Mouse (Mus musculus) CH12.LX (cell line): Measurements from ENCODE around the gene Vpreb1. TPM values are rescaled to one million over a fixed set of nuclear protein-coding genes. Genes with fewer than 3 reads are reported as not detected.
A peak's percentile ranks its signal among the peaks of the same experiment; 100 is the strongest.

Experiments
- DNase-seq: peaks from one replicate; pipeline ENCODE4 v3.0.0-alpha.2; 2013; ENCODE audit errors: extremely low read depth
- H3K27ac ChIP-seq: 2 replicates; pipeline ENCODE4 v1.5.1; 2012; ENCODE audit warnings: low read depth, mild to moderate bottlenecking, control low read depth, moderate library complexity; ENCODE audit not compliant: insufficient read depth
- H3K27me3 ChIP-seq: replicated peaks from 2 replicates; pipeline ENCODE3; 2012; ENCODE audit warnings: inconsistent platforms
- H3K36me3 ChIP-seq, 2 experiments: replicated peaks in 1 of 2; 2 replicates each; pipeline versions ENCODE3 to v1.6.1; 2012; ENCODE audit warnings: inconsistent platforms in 1 of 2, low read length in 1 of 2, mild to moderate bottlenecking in 1 of 2, mixed read lengths in 1 of 2, moderate library complexity in 1 of 2; ENCODE audit not compliant: control insufficient read depth in 1 of 2, insufficient read depth in 1 of 2
- H3K4me1 ChIP-seq, 2 experiments: 2 replicates each; pipeline ENCODE4 v1.6.1; 2012; ENCODE audit warnings: inconsistent platforms in 1 of 2, moderate library complexity in 1 of 2; ENCODE audit not compliant: insufficient read depth in 2 of 2, control insufficient read depth in 1 of 2
- H3K4me2 ChIP-seq: 2 replicates; pipeline ENCODE4 v1.6.1; 2012; ENCODE audit warnings: low read depth, mild to moderate bottlenecking, control low read depth; ENCODE audit not compliant: poor library complexity, insufficient read depth, severe bottlenecking
- H3K4me3 ChIP-seq, 3 experiments: fragments of 150-350 bp in 1 of 3; sonication (generic) in 1 of 3; replicated peaks in 1 of 3; 2 replicates each; pipeline versions ENCODE3 to v1.5.1; 2011 to 2012; ENCODE audit warnings: low read depth in 2 of 3, low read length in 2 of 3, mild to moderate bottlenecking in 2 of 3, moderate library complexity in 2 of 3, control low read depth in 1 of 3, improper control_type of control experiment in 1 of 3, inconsistent platforms in 1 of 3, mixed read lengths in 1 of 3; ENCODE audit not compliant: poor library complexity in 1 of 3
- H3K79me2 ChIP-seq: replicated peaks from 2 replicates; pipeline ENCODE4 v1.6.1; 2012; ENCODE audit warnings: mild to moderate bottlenecking, moderate library complexity; ENCODE audit not compliant: control insufficient read depth, poor library complexity, insufficient read depth, severe bottlenecking; ENCODE audit errors: extremely low read depth
- H3K9ac ChIP-seq: 2 replicates; pipeline ENCODE4 v1.6.1; 2012; ENCODE audit warnings: low read depth, mild to moderate bottlenecking, control low read depth, moderate library complexity; ENCODE audit not compliant: insufficient read depth
- H3K9me3 ChIP-seq: replicated peaks from 2 replicates; pipeline ENCODE3; 2012; ENCODE audit warnings: low read length, inconsistent platforms, mixed read lengths
- CHD1 ChIP-seq: IDR thresholded peaks from 2 replicates; pipeline ENCODE4 v1.6.1; 2012; ENCODE audit warnings: low read depth, low read length, improper control_type of control experiment, inconsistent platforms
- GABPA ChIP-seq: IDR thresholded peaks from 2 replicates; pipeline ENCODE4 v1.6.1; 2012; ENCODE audit warnings: low read depth, low read length, improper control_type of control experiment, inconsistent platforms; ENCODE audit not compliant: insufficient replicate concordance
- HCFC1 ChIP-seq: IDR thresholded peaks from 2 replicates; pipeline ENCODE4 v1.6.1; 2012; ENCODE audit warnings: low read depth, mild to moderate bottlenecking, inconsistent platforms, low read length, improper control_type of control experiment
- IRF4 ChIP-seq: IDR thresholded peaks from 2 replicates; pipeline ENCODE4 v1.6.1; 2014; ENCODE audit warnings: low read depth, mild to moderate bottlenecking, inconsistent platforms, low read length, improper control_type of control experiment
- KAT2A ChIP-seq: IDR thresholded peaks from 2 replicates; pipeline ENCODE4 v1.6.1; 2012; ENCODE audit warnings: low read length, improper control_type of control experiment, inconsistent platforms; ENCODE audit not compliant: insufficient replicate concordance
- MAZ ChIP-seq: IDR thresholded peaks from 2 replicates; pipeline ENCODE4 v1.6.1; 2012; ENCODE audit warnings: low read depth, mild to moderate bottlenecking, inconsistent platforms, low read length, improper control_type of control experiment, moderate library complexity
- MEF2A ChIP-seq: IDR thresholded peaks from 2 replicates; pipeline ENCODE4 v1.6.1; 2014; ENCODE audit warnings: low read depth, mild to moderate bottlenecking, inconsistent platforms, low read length, improper control_type of control experiment, borderline replicate concordance
- MYC ChIP-seq: IDR thresholded peaks from 2 replicates; pipeline ENCODE4 v1.6.1; 2011; ENCODE audit warnings: low read depth, mild to moderate bottlenecking, improper control_type of control experiment, low read length
- NELFE ChIP-seq: IDR thresholded peaks from 2 replicates; pipeline ENCODE4 v1.6.1; 2011; ENCODE audit warnings: low read depth, low read length, improper control_type of control experiment
- NRF1 ChIP-seq: IDR thresholded peaks from 2 replicates; pipeline ENCODE4 v1.6.1; 2014; ENCODE audit warnings: low read depth, mild to moderate bottlenecking, inconsistent platforms, low read length, improper control_type of control experiment, moderate library complexity
- PAX5 ChIP-seq: IDR thresholded peaks from 2 replicates; pipeline ENCODE4 v1.6.1; 2012; ENCODE audit warnings: low read length, inconsistent platforms, mixed read lengths
- POLR2A ChIP-seq: IDR thresholded peaks from 2 replicates; pipeline ENCODE4 v1.6.1; 2011; ENCODE audit warnings: low read depth, mild to moderate bottlenecking, improper control_type of control experiment, low read length
- POLR2AphosphoS2 ChIP-seq: IDR thresholded peaks from 2 replicates; pipeline ENCODE4 v1.6.1; 2011; ENCODE audit warnings: low read depth, low read length, improper control_type of control experiment
- RAD21 ChIP-seq: IDR thresholded peaks from 2 replicates; pipeline ENCODE4 v1.6.1; 2011; ENCODE audit warnings: low read depth, mild to moderate bottlenecking, low read length, improper control_type of control experiment, moderate library complexity
- UBTF ChIP-seq: IDR thresholded peaks from 2 replicates; pipeline ENCODE4 v1.6.1; 2012; ENCODE audit warnings: low read depth, mild to moderate bottlenecking, inconsistent platforms, low read length, improper control_type of control experiment, moderate library complexity
- ZKSCAN1 ChIP-seq: IDR thresholded peaks from 2 replicates; pipeline ENCODE4 v1.6.1; 2012; ENCODE audit warnings: low read depth, inconsistent platforms, low read length, improper control_type of control experiment, borderline replicate concordance
- dilution Hi-C: fragments of 300-500 bp; cut with MboI; formaldehyde crosslinking; loops from 2 replicates; pipeline ENCODE4 v1.14.3; 2020; ENCODE audit warnings: low sequenced_read_pairs; ENCODE audit not compliant: extremely low pct_unique_long_range_greater_than_20kb, extremely low pct_ligation_motif_present
- in situ Hi-C: fragments of 300-500 bp; cut with MboI; formaldehyde crosslinking; loops from 3 replicates; pipeline ENCODE4 v1.14.3; 2019; ENCODE audit warnings: low sequenced_read_pairs, low pct_ligation_motif_present, low pct_unique_long_range_greater_than_20kb, mixed read lengths
- polyA plus RNA-seq: library from polyadenylated mRNA; unstranded; fragments of >175 nt; gene quantifications from 2 replicates; pipeline ENCODE4 v1.2.1, GENCODE M21; 2012; ENCODE audit warnings: low read depth; ENCODE audit not compliant: insufficient read length
- total RNA-seq, 2 experiments: library from RNA; depleted of rRNA; stranded (reverse); fragments of 300-350 nt in 1 of 2; fragments of >200 nt in 1 of 2; gene quantifications; 2 replicates each; pipeline ENCODE4 v1.2.3; 2012 to 2014

Gene Vpreb1
- total and polyA plus RNA-seq, 3 experiments, result 0.64 to 1.0 TPM; not detected in 1

- no peaks in the 10 kb centered on the region for H3K27me3 ChIP-seq
- in situ Hi-C loops, result no loop called here
- dilution Hi-C loops, result no loop called here
- peak overlapping the region; percentile 80 for H3K4me2 ChIP-seq
- DNase-seq, result no peak
- H3K9me3 ChIP-seq, result no peaks in the 10 kb centered on the region
- TF ChIP-seq MYC (no peak), ZKSCAN1 (no peak)
- H3K79me2 ChIP-seq, result peaks cover 18% of the 10 kb centered on the region
- H3K27ac ChIP-seq, result no peak overlapping the region
- peaks cover 3 to 26% of the 10 kb centered on the region in 2 experiments for H3K36me3 ChIP-seq
- peaks cover 2 to 51% of the 10 kb centered on the region in 2 experiments for H3K4me1 ChIP-seq
- no peak overlapping the region; the same call in 1 of the 2 replicates for H3K9ac ChIP-seq
- H3K4me3 ChIP-seq, result peak overlapping the region in 2 of 3 experiments; percentile 40 to 80
Observed at GRCm38 (mm10) chr16:16870241-16870616, 414 bp downstream of the Vpreb1 start.

GRCm38 (mm10) chr16:16865696-16866561, 4.7 kb downstream of the Vpreb1 start:
- dilution Hi-C loops, result no loop called here

DNA sequence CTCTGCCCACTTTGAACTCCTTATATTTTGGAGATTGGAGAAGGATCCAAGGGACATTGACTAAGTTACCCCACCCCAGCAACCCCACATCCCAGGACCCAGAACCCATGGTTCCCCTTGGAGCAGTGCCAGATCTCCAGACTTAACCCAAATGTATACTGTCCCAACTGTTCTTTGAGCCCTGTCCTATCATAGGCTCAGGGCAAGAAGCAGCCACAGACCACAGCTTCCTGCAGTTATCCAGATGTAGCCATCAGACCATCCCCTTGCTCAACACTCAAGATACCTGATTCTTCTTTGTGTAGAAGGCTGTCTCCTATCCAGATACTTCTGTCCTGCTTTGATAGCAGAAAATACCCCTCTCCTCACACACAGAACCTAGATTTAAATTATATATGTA, 5.4 kb downstream of the Vpreb1 start:
- H3K36me3 ChIP-seq, result no peaks in the 10 kb centered on the region
- no peaks in the 10 kb centered on the region for H3K79me2 ChIP-seq
- in situ Hi-C loops (no loop called here), dilution Hi-C loops (no loop called here)
- H3K27me3 ChIP-seq, result peaks cover 23% of the 10 kb centered on the region
- peaks cover 0 to 44% of the 10 kb centered on the region in 2 experiments; a peak in 2 of 4 replicates for H3K4me1 ChIP-seq
- no peak for DNase-seq
- no peak for TF ChIP-seq NRF1
- TF ChIP-seq, all 38 proteins: peak for 0
- Histone ChIP-seq H3K9me3 (no peaks in the 10 kb centered on the region), H3K4me3 (no peak overlapping the region), H3K9ac (no peak overlapping the region), H3K27ac (no peak overlapping the region), H3K4me2 (no peak overlapping the region)

More at GRCm38 (mm10) chr16:16865696-16866561, 4.7 kb downstream of the Vpreb1 start:
- in situ Hi-C loops, result no loop called here
- H3K79me2 ChIP-seq, result no peaks in the 10 kb centered on the region
- TF ChIP-seq RAD21, result no peak
- no peak for TF ChIP-seq POLR2AphosphoS2
- no peak for TF ChIP-seq MAZ
- TF ChIP-seq KAT2A, result no peak
- TF ChIP-seq UBTF, result no peak
- TF ChIP-seq CHD1, result no peak
- no peak for TF ChIP-seq MYC
- TF ChIP-seq HCFC1, result no peak
- TF ChIP-seq PAX5, result no peak
- TF ChIP-seq POLR2A, result no peak
- TF ChIP-seq NRF1, result no peak
- no peak for TF ChIP-seq NELFE
- no peak for TF ChIP-seq MEF2A
- no peak for TF ChIP-seq IRF4
- TF ChIP-seq GABPA, result no peak
- TF ChIP-seq, all 38 proteins: peak for 0
- Histone ChIP-seq H3K9ac (no peak overlapping the region), H3K27ac (no peak overlapping the region), H3K4me1 (peaks cover 0 to 45% of the 10 kb centered on the region in 2 experiments; a peak in 2 of 4 replicates), H3K27me3 (peaks cover 17% of the 10 kb centered on the region), H3K4me2 (no peak overlapping the region), H3K36me3 (no peaks in the 10 kb centered on the region), H3K4me3 (no peak overlapping the region), H3K9me3 (no peaks in the 10 kb centered on the region)
- no peak for DNase-seq
